Mouse (Mus musculus): ENCODE data around the gene Cdc42ep4.
A peak's percentile ranks its signal among the peaks of the same experiment; 100 is the strongest.

The Cdc42ep4 gene

GRCm38 (mm10) chr11:113751484-113752084 lies at the start of gene Cdc42ep4:
Gene Cdc42ep4 (minus strand): TSS chr11:113751881.
- DNase-seq (ENCODE audit: inconsistent ontology term), result peak; percentile 96

GRCm38 (mm10) chr11:113800026-113800425 lies 48.3 kb upstream of the Cdc42ep4 start:
- no peak for DNase-seq (ENCODE audit: inconsistent ontology term)

GRCm38 (mm10) chr11:113799041-113799447 lies 47.4 kb upstream of the Cdc42ep4 start:
- DNase-seq (ENCODE audit: inconsistent ontology term), result no peak

- peak; percentile 40 for DNase-seq (ENCODE audit: inconsistent ontology term)
Observed at GRCm38 (mm10) chr11:113798011-113798410, 46.3 kb upstream of the Cdc42ep4 start.

- no peak for DNase-seq (ENCODE audit: inconsistent ontology term)
Observed at GRCm38 (mm10) chr11:113797014-113797983, 45.6 kb upstream of the Cdc42ep4 start.

- no peak for DNase-seq (ENCODE audit: inconsistent ontology term)
Observed at GRCm38 (mm10) chr11:113795846-113796245, 44.2 kb upstream of the Cdc42ep4 start.

- DNase-seq (ENCODE audit: inconsistent ontology term), result peak; percentile 62
Observed at GRCm38 (mm10) chr11:113791357-113792215, 39.9 kb upstream of the Cdc42ep4 start.

- DNase-seq (ENCODE audit: inconsistent ontology term), result no peak
Observed at GRCm38 (mm10) chr11:113789101-113789500, 37.4 kb upstream of the Cdc42ep4 start.

- DNase-seq (ENCODE audit: inconsistent ontology term), result no peak
Observed at GRCm38 (mm10) chr11:113788183-113788789, 36.6 kb upstream of the Cdc42ep4 start.

GRCm38 (mm10) chr11:113787432-113788182 lies 35.9 kb upstream of the Cdc42ep4 start:
- DNase-seq (ENCODE audit: inconsistent ontology term), result no peak

- no peak for DNase-seq (ENCODE audit: inconsistent ontology term)
Observed at GRCm38 (mm10) chr11:113787009-113787408, 35.3 kb upstream of the Cdc42ep4 start.

- no peak for DNase-seq (ENCODE audit: inconsistent ontology term)
Observed at GRCm38 (mm10) chr11:113786395-113786794, 34.7 kb upstream of the Cdc42ep4 start.

- DNase-seq (ENCODE audit: inconsistent ontology term), result peak; percentile 68
Observed at GRCm38 (mm10) chr11:113785406-113786171, 33.9 kb upstream of the Cdc42ep4 start.

GRCm38 (mm10) chr11:113784656-113785396 lies 33.1 kb upstream of the Cdc42ep4 start:
- no peak for DNase-seq (ENCODE audit: inconsistent ontology term)

- DNase-seq (ENCODE audit: inconsistent ontology term), result no peak
Observed at GRCm38 (mm10) chr11:113782496-113782895, 30.8 kb upstream of the Cdc42ep4 start.

GRCm38 (mm10) chr11:113782006-113782405 lies 30.3 kb upstream of the Cdc42ep4 start:
- no peak for DNase-seq (ENCODE audit: inconsistent ontology term)

GRCm38 (mm10) chr11:113779680-113780041 lies 28.0 kb upstream of the Cdc42ep4 start:
- no peak for DNase-seq (ENCODE audit: inconsistent ontology term)

- DNase-seq (ENCODE audit: inconsistent ontology term), result peak; percentile 22
Observed at GRCm38 (mm10) chr11:113778733-113779679, 27.3 kb upstream of the Cdc42ep4 start.

All from Muller cell, postnatal 12 days (primary cell).